Comparison of ENCODE assay signal across 15 mouse cellular contexts in genomic region chr5:117744654-117745178, GRCm38 (mm10). TPM values are rescaled to one million over a fixed set of nuclear protein-coding genes. Genes with fewer than 3 reads are reported as not detected.
DNase-seq lines count a peak whose midpoint lies in the region; ATAC-seq lines count a peak whose summit lies in the region.
"Had no signal": no experiment of that assay in that cellular context is flagged by ENCODE, and none has a peak within 500 bp of the region (broad histone marks: within the 10 kb centered on the region; RNA-seq: fewer than 3 reads in every experiment).

No protein-coding gene starts in this region.

- no peak for DNase-seq in frontal cortex, postnatal 10 days (ENCODE audit: low spot score in 2 of 2)
- peak; percentile 21 to 22 for DNase-seq in layer of hippocampus, adult 8-10 months (ENCODE audit: low spot score in 2 of 2)
- DNase-seq in layer of hippocampus, postnatal 14 days (ENCODE audit: low spot score in 2 of 2) = no peak
- DNase-seq in right cerebral cortex, adult 2 months (ENCODE audit: low spot score in 2 of 2) = peak; percentile 48 to 56
- no peak for DNase-seq in right cerebral cortex, postnatal 14 days
- DNase-seq in right cerebral cortex, postnatal 36 days (ENCODE audit: low spot score in 2 of 2) = peak; percentile 16 to 26
- DNase-seq in thymus, postnatal 25 days = no peak
- DNase-seq: cerebellum, adult 8-10 months; gastrocnemius, postnatal 10 days; kidney, adult 9 months; lung, adult 18-20 months; thymus, adult 18-20 months had no signal

- ATAC-seq in frontal cortex, adult (ENCODE audit: low TSS enrichment) = peak; percentile 59; the same call in 1 of the 2 replicates
- ATAC-seq: forebrain, embryonic 16.5 days had no signal

RNA-seq across cellular contexts. Expression of gene Nos1, which starts 36.1 kb away (rescaled TPM):
- total RNA-seq in layer of hippocampus, adult 8-10 months (2022) = 10 to 100 TPM; 56.9 to 82.5 (median 70.4) TPM
- 10 to 100 TPM; 28.6 to 32.0 TPM for total RNA-seq in layer of hippocampus, postnatal 14 days (2021)
- total RNA-seq: common myeloid progenitor, adult 5-6 weeks had no signal

Comparison
In these comparisons a context has a peak if more than half of its experiments do, and no peak if none do; other contexts are left out.
1. DNase-seq: peak in layer of hippocampus, adult 8-10 months (2 of 2), right cerebral cortex, adult 2 months (2 of 2) and right cerebral cortex, postnatal 36 days (2 of 2); none in frontal cortex, postnatal 10 days (0 of 2), layer of hippocampus, postnatal 14 days (0 of 2), right cerebral cortex, postnatal 14 days (single experiment) and thymus, postnatal 25 days (single experiment).